Mouse (Mus musculus) right cerebral cortex, postnatal 4 days (tissue): ENCODE results near the gene Rab3gap1.

Experiments used
- DNase-seq: peaks from one replicate; pipeline ENCODE4 v3.0.0-alpha.2; 2022

The Rab3gap1 gene

DNA sequence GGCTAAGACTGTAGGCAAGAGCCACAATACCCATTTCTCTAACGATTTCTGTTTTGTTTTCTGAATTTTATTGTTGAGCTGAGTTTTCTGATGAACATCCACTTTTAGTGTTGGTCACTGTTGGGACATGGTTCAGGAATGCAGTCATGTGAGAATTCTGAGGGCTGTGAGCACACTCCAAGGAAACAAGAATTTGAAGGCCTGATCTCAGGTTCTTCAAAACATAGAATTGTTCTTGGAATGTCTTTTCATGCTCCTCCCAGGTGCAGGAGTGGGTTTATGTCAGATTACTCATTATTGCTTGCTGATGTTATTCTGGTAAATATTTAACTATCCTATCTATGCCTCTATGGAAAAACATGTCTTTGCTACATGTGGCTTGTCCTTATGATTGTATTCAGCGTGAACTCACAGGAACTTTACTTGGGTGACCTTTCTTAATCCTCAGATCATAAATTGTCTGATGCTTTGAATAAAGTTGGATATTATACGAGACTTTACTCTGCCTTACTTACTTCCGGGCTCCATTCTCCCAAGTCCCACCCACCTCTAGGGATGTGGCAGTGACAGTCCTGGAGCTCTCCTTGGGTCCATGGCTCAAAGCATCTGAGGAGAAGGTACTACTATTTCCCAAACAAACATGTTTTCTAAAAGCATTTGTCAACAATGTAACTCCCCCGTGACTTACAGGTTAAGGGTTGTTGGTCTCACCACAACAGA is 114.9 kb downstream of the Rab3gap1 start:
- no peak for DNase-seq

DNA sequence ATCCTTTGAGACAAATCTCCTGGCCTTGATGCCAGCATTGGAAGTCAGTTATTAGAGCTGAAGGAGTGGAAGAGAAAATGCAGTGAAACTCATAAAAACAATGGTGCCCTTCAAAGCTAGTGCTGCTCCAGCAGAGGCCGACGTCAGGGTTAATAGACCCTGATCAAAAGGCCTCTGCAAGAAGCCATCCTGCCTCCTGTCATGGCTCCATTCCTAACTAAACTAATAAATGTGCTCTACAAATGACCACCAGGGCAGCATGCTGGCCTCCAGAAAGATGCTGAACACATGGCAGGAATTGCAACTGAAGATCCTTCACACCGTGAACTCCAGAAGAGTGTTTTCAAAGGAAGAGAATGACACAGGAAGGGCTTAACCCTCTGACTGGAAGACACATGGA is 116.8 kb downstream of the Rab3gap1 start:
- DNase-seq: no peak

DNA sequence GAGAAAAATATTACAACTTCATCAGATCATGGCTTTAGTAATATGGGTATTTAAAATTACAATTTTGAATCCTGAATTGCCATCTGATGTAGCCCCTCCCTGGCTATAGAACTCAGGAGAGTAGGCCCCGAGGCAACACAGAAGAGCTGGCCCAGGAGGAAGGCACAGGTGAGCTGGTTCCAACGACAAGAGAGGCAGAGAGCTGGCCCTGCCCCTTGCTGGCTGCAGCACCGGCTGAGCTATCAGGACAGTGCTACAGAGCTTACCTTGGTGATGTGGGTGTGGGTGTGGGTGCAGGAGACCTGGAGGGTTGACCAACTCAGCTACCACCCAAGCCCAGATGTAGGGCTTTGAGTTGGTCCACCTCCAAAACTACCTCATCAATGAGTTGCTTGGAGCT is 119.7 kb downstream of the Rab3gap1 start:
- no peak for DNase-seq

DNA sequence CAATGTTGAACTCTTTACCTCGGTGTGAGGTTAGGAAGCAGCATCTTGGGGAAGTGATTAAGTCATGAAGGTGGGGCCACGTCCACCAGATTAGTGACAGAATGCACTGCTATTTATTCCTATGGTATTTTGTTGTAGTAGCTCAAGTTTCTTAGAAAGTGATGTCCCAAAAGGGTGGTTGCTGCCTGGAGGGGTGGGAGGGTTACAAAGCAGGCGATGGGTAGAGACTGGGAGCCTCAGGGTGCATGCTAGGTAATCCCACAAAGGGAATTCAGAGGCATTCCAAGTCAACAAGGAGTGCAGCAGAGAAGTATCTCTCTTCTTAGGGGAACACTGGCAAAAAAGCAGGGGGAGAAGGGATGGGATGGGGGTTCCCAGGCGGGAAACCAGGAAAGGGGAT is 120.8 kb downstream of the Rab3gap1 start:
- no peak for DNase-seq

DNA sequence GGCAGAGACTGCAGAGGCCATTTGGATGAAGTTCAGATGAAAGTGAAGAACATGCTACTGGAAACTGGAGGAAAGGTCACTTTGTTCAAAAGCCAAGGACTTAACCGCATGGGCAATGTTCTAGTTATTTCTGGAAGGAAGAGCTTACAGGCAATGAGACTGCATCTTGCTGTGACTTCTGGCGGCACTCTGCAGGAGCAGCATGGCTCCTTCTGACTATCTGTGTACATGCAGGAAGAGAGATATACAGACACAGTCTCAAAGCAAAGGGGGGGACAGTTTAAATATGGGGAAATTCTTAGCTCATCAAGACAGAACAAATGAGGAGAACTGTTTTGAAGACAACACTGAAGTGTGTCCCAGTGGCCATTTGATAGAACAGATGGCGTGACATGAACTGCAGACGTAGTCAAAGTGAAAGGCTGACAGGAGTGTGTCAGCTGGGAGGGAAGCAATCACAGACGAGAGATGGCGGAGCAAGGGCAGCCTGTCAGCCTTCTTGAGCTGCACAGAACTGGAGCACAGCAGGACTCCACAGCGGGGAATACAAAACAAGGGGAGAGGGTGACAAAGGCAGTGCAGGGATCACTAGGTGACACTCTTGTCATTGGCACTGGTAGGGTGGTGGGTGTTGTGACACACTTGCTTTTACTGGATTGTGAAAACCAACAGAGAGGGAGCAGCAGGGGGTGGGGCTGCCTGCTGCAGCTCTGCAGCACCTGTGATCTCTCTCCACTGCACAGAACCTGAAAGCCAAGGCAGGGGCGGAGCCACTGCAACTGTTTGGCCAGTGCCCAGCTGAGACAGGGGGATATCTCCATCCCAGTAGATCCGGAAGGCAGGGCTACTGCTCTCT is 121.5 kb downstream of the Rab3gap1 start:
- no peak for DNase-seq
